Mouse (Mus musculus) myocyte (in vitro differentiated cells): ENCODE results near the gene Psen2.

ENCODE experiments used
- CEBPB ChIP-seq: IDR thresholded peaks from 2 replicates; pipeline ENCODE4 v1.6.1; 2011; ENCODE audit warnings: mild to moderate bottlenecking, moderate library complexity; ENCODE audit not compliant: poor library complexity, insufficient read depth, severe bottlenecking
- MAX ChIP-seq: IDR thresholded peaks from one replicate; pipeline ENCODE4 v1.6.1; 2011; ENCODE audit warnings: low read depth, mild to moderate bottlenecking, control low read depth
- MYOD1 ChIP-seq, 3 experiments: IDR thresholded peaks; one replicate each; pipeline ENCODE4 v1.6.1; 2011; ENCODE audit warnings: control low read depth in 2 of 3, low read depth in 2 of 3, mild to moderate bottlenecking in 2 of 3, moderate library complexity in 1 of 3; ENCODE audit not compliant: insufficient read length in 2 of 3, control insufficient read depth in 1 of 3
- POLR2A ChIP-seq: IDR thresholded peaks from one replicate; pipeline ENCODE4 v1.6.1; 2011; ENCODE audit warnings: low read depth, mild to moderate bottlenecking, control low read depth, moderate library complexity; ENCODE audit not compliant: insufficient read length
- POLR2AphosphoS2 ChIP-seq: IDR thresholded peaks from one replicate; pipeline ENCODE4 v1.6.1; 2011; ENCODE audit warnings: low read depth, control low read depth; ENCODE audit not compliant: insufficient read length
- TCF12 ChIP-seq: IDR thresholded peaks from one replicate; pipeline ENCODE4 v1.6.1; 2011; ENCODE audit warnings: mild to moderate bottlenecking, control low read depth; ENCODE audit not compliant: poor library complexity, insufficient read depth, severe bottlenecking
- USF1 ChIP-seq: IDR thresholded peaks from one replicate; pipeline ENCODE4 v1.6.1; 2011; ENCODE audit warnings: low read depth, mild to moderate bottlenecking, control low read depth, moderate library complexity

- TF ChIP-seq POLR2A: no peak
- TF ChIP-seq MAX: no peak
- no peak for TF ChIP-seq POLR2AphosphoS2
- TF ChIP-seq CEBPB: no peak
- no peak for TF ChIP-seq TCF12
- no peak for TF ChIP-seq USF1
- no peak for TF ChIP-seq MYOD1 (IDR thresholded peaks at IDR 0.05; ENCODE audit: control insufficient read depth in 1 of 3, insufficient read length in 2 of 3, low read depth in 2 of 3)
Measured at GRCm38 (mm10) chr1:180208370-180208769, 54.9 kb downstream of the Psen2 start.
